Mouse (Mus musculus) induced T-regulatory cell, adult 2 months (primary cell): ENCODE data around the gene Echs1.

ENCODE experiments used
- DNase-seq: peaks from one replicate; pipeline ENCODE4 v3.0.0-alpha.2; 2012; ENCODE audit warnings: low read depth

Echs1 gene

DNA sequence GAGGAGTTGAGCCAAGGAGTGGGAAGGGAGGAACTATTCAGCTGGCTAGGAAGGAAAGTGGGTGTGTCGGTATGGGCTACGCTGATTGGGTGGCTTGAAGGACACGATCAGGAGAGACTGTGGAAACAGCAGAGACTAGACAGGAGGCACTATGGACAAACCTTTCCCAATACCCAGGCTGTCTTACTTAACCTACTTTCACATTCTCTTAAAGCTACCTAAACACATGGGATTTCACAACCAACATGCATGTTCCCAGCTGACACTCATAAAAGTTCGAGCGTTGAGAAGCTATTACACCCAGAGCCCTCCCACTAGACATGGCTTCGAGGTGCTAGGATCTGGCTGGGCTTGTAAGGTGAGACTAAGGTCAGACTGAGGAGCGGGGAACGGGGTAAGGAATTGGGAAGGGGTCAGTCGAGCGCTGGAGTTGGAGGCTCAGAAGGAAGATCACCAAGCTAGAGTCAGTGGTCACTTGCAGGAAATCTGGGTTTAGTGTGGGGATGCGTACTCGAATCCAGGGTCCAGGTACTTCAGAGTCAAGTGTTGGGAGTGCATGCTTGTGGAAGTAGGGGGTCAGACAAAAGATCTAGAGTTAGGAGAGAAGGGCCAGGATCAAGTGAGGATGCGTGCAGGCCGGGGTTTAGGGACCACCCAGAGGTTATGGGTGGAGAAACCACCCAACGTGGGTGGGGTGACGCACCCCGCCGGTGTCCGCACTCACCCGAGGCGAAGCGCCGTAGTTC, 520 bp downstream of the Echs1 start, which contains the start of gene Paox:
TSS of gene Paox (plus strand) at position 217 of the 746 bp plus-strand sequence.
- peak; percentile 43 for DNase-seq

- no peak for DNase-seq
These were observed 4.3 kb downstream of the Echs1 start for GRCm38 (mm10) chr7:140111943-140112342.

GRCm38 (mm10) chr7:140104009-140104408, 12.3 kb downstream of the Echs1 start:
- no peak for DNase-seq

DNA sequence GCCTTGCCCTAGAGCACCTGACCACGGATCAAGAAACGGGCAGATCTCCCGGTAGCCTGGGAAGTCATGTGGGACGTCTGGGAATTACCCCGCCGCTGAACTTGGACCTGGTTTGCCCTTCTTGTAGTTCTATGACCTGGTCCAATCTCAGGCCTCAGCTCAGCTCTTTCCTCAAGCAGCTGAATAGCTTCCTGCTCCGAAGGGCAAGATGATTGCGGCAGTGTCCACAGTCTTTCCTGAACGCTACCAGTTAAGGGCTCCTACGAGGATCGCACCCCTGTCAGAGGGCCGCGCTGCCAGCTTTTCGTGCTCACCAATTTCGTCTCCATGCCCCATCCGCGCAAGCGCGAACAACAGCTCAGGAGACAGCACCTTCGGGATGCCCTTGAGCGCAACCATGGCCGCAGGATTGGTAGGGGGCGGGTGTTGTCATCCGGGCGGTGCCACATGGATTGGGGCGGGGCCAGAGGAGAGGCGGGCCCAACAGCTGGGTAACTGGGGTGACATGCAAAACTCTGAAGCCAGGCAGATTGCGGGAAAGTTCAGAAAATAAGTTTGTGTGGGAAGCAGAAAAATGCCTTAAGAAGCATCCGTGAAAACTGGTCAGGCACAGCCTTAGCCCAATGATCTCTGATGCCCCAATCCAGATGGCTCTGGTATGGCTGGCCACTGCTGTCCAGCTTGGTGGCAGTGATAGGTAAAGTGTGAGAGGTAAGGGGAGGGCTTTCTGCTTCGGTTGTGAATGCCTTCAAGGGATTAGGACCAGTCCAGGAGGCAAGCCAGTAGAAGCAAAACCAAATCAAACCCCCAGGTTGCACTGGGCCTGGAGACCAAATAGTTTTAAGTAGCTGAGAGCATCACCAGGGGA, 14.0 kb downstream of the Echs1 start, which contains the start of gene Fuom:
TSS of gene Fuom (minus strand) at position 449 of the 868 bp plus-strand sequence.
- peak; percentile 87 for DNase-seq

GRCm38 (mm10) chr7:140101498-140101897, 14.8 kb downstream of the Echs1 start:
- DNase-seq, result no peak

GRCm38 (mm10) chr7:140098466-140098865, 17.8 kb downstream of the Echs1 start:
- no peak for DNase-seq

GRCm38 (mm10) chr7:140096055-140096454, 20.2 kb downstream of the Echs1 start:
- no peak for DNase-seq

GRCm38 (mm10) chr7:140095556-140095955, 20.7 kb downstream of the Echs1 start:
- no peak for DNase-seq

DNA sequence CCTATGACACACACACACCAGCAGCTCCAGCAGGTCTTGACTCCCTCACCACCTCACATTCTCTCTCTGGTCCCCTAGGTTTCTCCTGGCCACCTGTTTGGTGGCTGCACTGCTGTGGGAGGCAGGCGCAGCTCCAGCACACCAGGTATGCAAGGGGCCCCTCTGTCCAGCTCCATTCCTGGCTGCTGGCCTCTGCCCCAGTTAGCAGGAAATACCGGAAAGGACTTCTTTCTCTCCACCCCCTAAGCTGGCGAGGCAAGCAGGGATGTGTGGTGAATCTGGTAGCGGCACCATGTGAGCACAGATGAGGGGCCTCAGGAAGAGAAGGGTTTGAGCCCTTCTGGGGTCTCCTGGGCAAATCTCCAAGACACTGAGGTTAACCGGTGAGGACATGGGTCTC, 21.3 kb downstream of the Echs1 start:
- DNase-seq, result no peak

- DNase-seq, result no peak
These were observed 23.2 kb downstream of the Echs1 start, which contains the start of gene Prap1 for GRCm38 (mm10) chr7:140092924-140093528. Prap1 (plus strand) TSS chr7:140093395.

DNA sequence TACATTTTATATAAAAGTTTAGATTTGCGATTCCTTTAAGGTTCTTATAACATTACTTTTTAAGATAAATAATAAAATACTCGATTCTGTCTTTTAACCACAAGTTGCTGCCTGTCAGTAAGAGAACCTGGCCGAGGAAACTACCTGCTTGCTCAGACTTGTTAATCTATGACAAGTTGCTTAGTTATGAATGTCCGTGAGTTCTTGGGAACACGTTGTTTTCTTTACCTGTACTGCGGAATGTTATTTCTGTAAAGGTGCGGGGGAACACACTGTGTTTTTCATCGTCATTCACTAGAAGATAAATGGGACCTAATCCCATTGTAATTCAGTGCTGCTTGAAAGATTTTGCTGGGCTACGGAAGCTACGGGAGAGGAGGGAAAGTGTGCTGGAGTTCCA, 25.7 kb downstream of the Echs1 start:
- no peak for DNase-seq

DNA sequence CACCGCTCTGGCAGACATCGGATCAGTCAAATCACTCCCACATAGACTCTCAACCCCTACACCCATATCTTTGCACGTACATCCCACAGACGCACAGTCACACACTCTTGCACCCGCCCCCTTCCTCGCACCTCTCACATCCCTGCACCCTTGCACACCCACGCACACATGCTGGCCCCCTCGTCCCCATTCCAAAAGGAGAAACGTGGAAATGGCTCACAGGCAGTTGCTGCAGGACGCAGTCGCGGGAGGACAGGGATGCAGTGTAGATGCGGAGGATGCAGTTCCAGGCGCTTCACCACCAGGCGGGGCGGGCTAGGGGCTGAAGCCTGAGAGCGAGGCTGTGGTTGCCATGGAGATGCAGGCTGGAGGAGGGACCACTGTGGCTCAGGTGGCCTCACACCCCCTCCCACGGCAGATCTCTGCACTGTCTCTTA, 34.0 kb downstream of the Echs1 start, which contains the start of gene Caly:
TSS of gene Caly (minus strand) at position 307 of the 437 bp plus-strand sequence.
- DNase-seq, result peak; percentile 69

DNA sequence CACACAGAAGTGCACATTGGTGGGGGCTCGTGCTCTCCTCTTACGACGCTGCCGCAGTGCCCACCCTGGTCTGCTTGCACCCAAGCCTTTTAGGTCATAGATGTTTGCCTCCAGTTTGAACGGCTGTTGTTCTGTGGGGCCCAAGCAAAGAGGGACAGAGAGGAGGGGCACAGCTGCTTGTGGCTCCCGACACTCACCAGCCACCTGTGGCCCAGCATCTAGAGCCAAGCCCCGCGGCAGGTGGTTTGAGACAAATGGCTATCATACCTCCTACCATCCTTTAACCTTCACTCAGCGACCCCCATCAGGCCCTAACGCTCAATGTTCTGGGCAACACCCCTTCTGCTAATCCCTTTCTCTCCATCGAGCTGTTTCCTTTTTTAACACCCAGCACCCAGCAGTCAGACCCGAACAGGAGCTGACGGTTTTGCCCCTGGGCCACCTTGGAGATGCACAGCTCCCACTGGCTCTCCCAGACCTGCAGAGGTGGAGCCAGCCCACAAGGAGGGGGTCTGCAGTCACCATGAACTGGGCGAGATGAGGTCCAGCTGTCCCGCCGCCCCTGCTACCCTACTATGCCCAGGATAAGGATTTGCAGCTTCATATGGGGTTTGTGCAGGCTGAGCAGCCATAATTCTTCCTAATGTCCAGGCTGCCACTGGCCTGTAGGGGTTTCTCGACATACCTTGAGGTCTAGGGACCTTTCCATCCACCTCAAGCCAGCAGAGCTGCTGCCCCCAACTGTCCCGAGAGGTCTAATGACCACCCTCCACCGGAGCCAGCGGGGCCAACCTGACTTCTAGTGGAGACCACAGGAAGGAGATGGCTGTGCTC, 34.7 kb downstream of the Echs1 start:
- no peak for DNase-seq

GRCm38 (mm10) chr7:140080503-140081156, 35.6 kb downstream of the Echs1 start:
- DNase-seq, result peak; percentile 88

- peak; percentile 86 for DNase-seq
These were observed 37.6 kb downstream of the Echs1 start for GRCm38 (mm10) chr7:140078711-140079110.

- DNase-seq, result no peak
These were observed 38.6 kb downstream of the Echs1 start for GRCm38 (mm10) chr7:140077698-140078097.

GRCm38 (mm10) chr7:140070042-140070711, 46.1 kb downstream of the Echs1 start:
- DNase-seq, result no peak

DNA sequence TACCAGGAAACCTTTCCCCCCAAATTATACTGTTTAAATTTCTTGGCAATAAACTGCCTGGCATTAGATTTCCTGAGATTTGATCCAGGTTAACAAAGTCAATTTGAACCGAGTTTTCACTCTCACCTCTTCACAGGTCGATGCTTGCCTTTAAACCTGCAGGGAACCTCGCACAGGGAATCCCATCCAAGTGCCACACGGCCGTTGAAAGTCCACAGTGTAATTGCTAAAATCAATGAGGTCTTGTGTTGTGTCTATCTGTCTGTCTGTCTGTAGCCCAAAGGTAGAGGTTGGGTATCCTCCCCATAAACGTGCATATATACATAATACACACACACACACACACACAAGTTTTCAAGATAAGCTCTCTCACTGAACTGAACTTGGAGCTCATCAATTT, 48.9 kb downstream of the Echs1 start:
- DNase-seq, result no peak

DNA sequence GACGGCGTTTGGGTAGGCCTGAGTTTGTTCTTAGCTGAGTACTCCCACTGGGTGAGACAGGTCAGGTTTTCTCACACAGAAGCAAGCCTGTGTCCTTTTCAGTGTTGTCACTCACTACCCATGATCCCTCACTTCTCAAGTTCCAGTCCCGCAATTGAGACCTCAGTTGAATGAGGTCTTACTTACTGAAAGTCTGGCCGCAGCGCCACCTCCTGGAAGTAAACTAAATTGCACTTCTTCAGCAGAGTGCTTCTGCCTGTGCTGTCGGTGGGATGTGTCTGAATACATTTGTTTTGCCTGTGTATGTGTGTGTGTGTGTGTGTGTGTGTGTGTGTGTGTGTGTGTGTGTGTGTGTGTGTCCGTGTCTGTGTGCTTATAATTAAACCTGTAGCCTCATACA, 53.2 kb downstream of the Echs1 start:
- DNase-seq, result peak; percentile 86

GRCm38 (mm10) chr7:140062307-140062706, 54.0 kb downstream of the Echs1 start:
- peak; percentile 36 for DNase-seq
